In genomic region chr11:97441658-97442125, GRCm38 (mm10) we compare ENCODE assay signal across 9 mouse cellular contexts. TPM values are rescaled to one million over a fixed set of nuclear protein-coding genes. Genes with fewer than 3 reads are reported as not detected.
A peak's percentile ranks its signal among the peaks of the same experiment; 100 is the strongest.
DNase-seq lines count a peak whose midpoint lies in the region; ATAC-seq and TF ChIP-seq lines count a peak whose summit lies in the region.
"Had no signal": no experiment of that assay in that cellular context is flagged by ENCODE, and none has a peak within 500 bp of the region (broad histone marks: within the 10 kb centered on the region; RNA-seq: fewer than 3 reads in every experiment).

No protein-coding gene starts in this region.

- TF ChIP-seq CTCF in gastrocnemius, adult 2 months (IDR thresholded peaks at IDR 0.05) = no peak
- no peak for TF ChIP-seq CTCF in C2C12 (IDR thresholded peaks at IDR 0.05; ENCODE audit: control insufficient read depth, insufficient read depth, insufficient read length)
- TF ChIP-seq CTCF in embryonic fibroblast, embryonic 13.5 days (IDR thresholded peaks at IDR 0.05; ENCODE audit: borderline replicate concordance, insufficient read depth, low read length) = no peak

- H3K4me1 ChIP-seq in embryonic fibroblast, embryonic 13.5 days (ENCODE audit: control insufficient read depth, insufficient read depth, low read length) = peaks cover 23% of the 10 kb centered on the region
- peaks cover 88% of the 10 kb centered on the region for H3K4me1 ChIP-seq in liver, embryonic 11.5 days (replicated peaks; ENCODE audit: control insufficient read depth, insufficient read depth, low read length)
- peaks cover 66% of the 10 kb centered on the region for H3K4me1 ChIP-seq in stomach, embryonic 15.5 days

- peaks cover 20% of the 10 kb centered on the region for H3K79me3 ChIP-seq in C2C12 (ENCODE audit: low read depth)

- H3K4me2 ChIP-seq in liver, embryonic 11.5 days = peak overlapping the region; percentile 80
- H3K4me2 ChIP-seq in stomach, embryonic 15.5 days = peak overlapping the region; percentile 79

- intact Hi-C loops in gastrocnemius, adult 2 months (cut with DNase I) = no loop called here

- H3K9me3 ChIP-seq in liver, embryonic 11.5 days (ENCODE audit: control insufficient read depth, low read length) = no peaks in the 10 kb centered on the region
- no peaks in the 10 kb centered on the region for H3K9me3 ChIP-seq in stomach, embryonic 15.5 days

- peak; percentile 38 for DNase-seq in gastrocnemius, adult 2 months
- no peak for DNase-seq in gastrocnemius, adult 8-10 months (ENCODE audit: low spot score in 2 of 2)
- peak; percentile 57 for DNase-seq in liver, embryonic 11.5 days (ENCODE audit: low spot score)
- no peak for DNase-seq in right cerebral cortex, adult 18-20 months
- DNase-seq in adrenal gland, adult 18-20 months (ENCODE audit: low spot score in 2 of 2) = no peak

- H3K27ac ChIP-seq in gastrocnemius, adult 2 months = peak overlapping the region; percentile 94
- peak overlapping the region; percentile 72 for H3K27ac ChIP-seq in embryonic fibroblast, embryonic 13.5 days (ENCODE audit: insufficient read depth, low read length)
- peak overlapping the region; percentile 98 for H3K27ac ChIP-seq in liver, embryonic 11.5 days (ENCODE audit: low read depth, low read length)
- H3K27ac ChIP-seq in stomach, embryonic 15.5 days = peak overlapping the region; percentile 90

- peaks cover 39% of the 10 kb centered on the region for H3K36me3 ChIP-seq in C2C12 (ENCODE audit: control insufficient read depth, insufficient read depth)
- H3K36me3 ChIP-seq in liver, embryonic 11.5 days (ENCODE audit: control insufficient read depth, insufficient read depth, low read length) = peaks cover 13% of the 10 kb centered on the region
- H3K36me3 ChIP-seq in stomach, embryonic 15.5 days = peaks cover 16% of the 10 kb centered on the region

- peak overlapping the region; percentile 27 for H3ac ChIP-seq in C2C12 (ENCODE audit: control insufficient read depth, insufficient read length, low read depth)

- H3K4me3 ChIP-seq in gastrocnemius, adult 2 months = peak overlapping the region; percentile 85
- H3K4me3 ChIP-seq in C2C12 (ENCODE audit: insufficient read depth, poor library complexity, severe bottlenecking) = no peak overlapping the region
- peak overlapping the region; percentile 73 for H3K4me3 ChIP-seq in embryonic fibroblast, embryonic 13.5 days (ENCODE audit: insufficient read depth, low read length)
- peak overlapping the region; percentile 94 for H3K4me3 ChIP-seq in liver, embryonic 11.5 days (ENCODE audit: low read depth, low read length)
- H3K4me3 ChIP-seq in stomach, embryonic 15.5 days (replicated peaks) = peak overlapping the region; percentile 59

- H3K9ac ChIP-seq in liver, embryonic 11.5 days (ENCODE audit: low read depth, low read length) = peak overlapping the region; percentile 98
- no peak overlapping the region for H3K9ac ChIP-seq in stomach, embryonic 15.5 days

- peak; percentile 25; the same call in 1 of the 2 replicates for TF ChIP-seq POLR2A in embryonic fibroblast, embryonic 13.5 days (IDR thresholded peaks at IDR 0.05; ENCODE audit: low read depth, low read length)

- H3K79me2 ChIP-seq in C2C12 (ENCODE audit: control insufficient read depth, insufficient read depth) = peaks cover 78% of the 10 kb centered on the region

- WGBS in liver, embryonic 11.5 days = 6% methylated on average over 3 of the region's 3 CpGs
- WGBS in stomach, embryonic 15.5 days = 7% methylated on average over 3 of the region's 3 CpGs

- ATAC-seq in liver, embryonic 11.5 days (replicated peaks; ENCODE audit: low FRiP score) = no peak
- no peak for ATAC-seq in stomach, embryonic 15.5 days (ENCODE audit: insufficient read depth, low FRiP score, low read depth)
- ATAC-seq: Patski had no signal

- H3K27me3 ChIP-seq in C2C12 (ENCODE audit: control insufficient read depth, insufficient read depth, insufficient read length) = no peaks in the 10 kb centered on the region
- no peaks in the 10 kb centered on the region for H3K27me3 ChIP-seq in liver, embryonic 11.5 days (replicated peaks; ENCODE audit: control insufficient read depth, insufficient read depth, low read length)
- H3K27me3 ChIP-seq in stomach, embryonic 15.5 days (replicated peaks) = no peaks in the 10 kb centered on the region
- H3K27me3 ChIP-seq: Patski had no signal

TF ChIP-seq in C2C12, 6 proteins besides CTCF, POLR2A, EP300 and RAD21:
- no peak for TF ChIP-seq CEBPB (IDR thresholded peaks at IDR 0.05; ENCODE audit: low read depth)
- peak; percentile 36 for TF ChIP-seq MYOD1 (IDR thresholded peaks at IDR 0.05; ENCODE audit: control insufficient read depth, insufficient read length, low read depth)
- peak; percentile 30 for TF ChIP-seq MAX (IDR thresholded peaks at IDR 0.05)
- TF ChIP-seq MYOG (IDR thresholded peaks at IDR 0.05; ENCODE audit: control insufficient read depth, extremely low read depth, insufficient read length) = no peak

RNA-seq across cellular contexts. Expression of gene Arhgap23, which starts 26.4 kb away (rescaled TPM):
- total RNA-seq in gastrocnemius, adult 2 months (2021) = 1 to 10 TPM; 5.9 to 7.5 TPM
- 1 to 10 TPM; 3.4 to 5.2 (median 4.5) TPM for total RNA-seq in gastrocnemius, adult 8-10 months (2022)
- 23.9 TPM for polyA plus RNA-seq in C2C12 (2012; fragmentation: generic; extraction: Trizol)
- polyA plus RNA-seq in embryonic fibroblast, embryonic 13.5 days (2011; ENCODE audit: insufficient read length, low read depth, missing spikeins) = 49.2 and 55.7 TPM in 2 replicates
- polyA plus RNA-seq in liver, embryonic 11.5 days (2014; fragmentation: Nextera tagmentation; extraction: Ambion mirVana) = 9.3 and 10.9 TPM in 2 replicates
- 6.1 and 6.2 TPM in 2 replicates for polyA plus RNA-seq in stomach, embryonic 15.5 days (2015; fragmentation: Nextera tagmentation; extraction: Ambion mirVana)
- total RNA-seq in adrenal gland, adult 18-20 months (2021) = 10 to 100 TPM; 22.1 to 25.4 TPM

RNA-seq across cellular contexts. Expression of gene 4933428G20Rik, which starts 58.4 kb away (rescaled TPM):
- not detected for total RNA-seq in gastrocnemius, adult 2 months (2021)
- total RNA-seq in gastrocnemius, adult 8-10 months (2022) = not detected
- polyA plus RNA-seq in C2C12 (2012; fragmentation: generic; extraction: Trizol) = 0.34 TPM
- not detected in 2 replicates for polyA plus RNA-seq in embryonic fibroblast, embryonic 13.5 days (2011; ENCODE audit: insufficient read length, low read depth, missing spikeins)
- polyA plus RNA-seq in liver, embryonic 11.5 days (2014; fragmentation: Nextera tagmentation; extraction: Ambion mirVana) = 0.21 and 0.44 TPM in 2 replicates
- polyA plus RNA-seq in stomach, embryonic 15.5 days (2015; fragmentation: Nextera tagmentation; extraction: Ambion mirVana) = 0.71 and 0.89 TPM in 2 replicates
- under 1 TPM; 0.19 to 0.20 TPM for total RNA-seq in adrenal gland, adult 18-20 months (2021)

Comparison
In these comparisons a context has a peak if more than half of its experiments do, and no peak if none do; other contexts are left out.
1. DNase-seq: peak in gastrocnemius, adult 2 months (single experiment) and liver, embryonic 11.5 days (single experiment); none in gastrocnemius, adult 8-10 months (0 of 2), right cerebral cortex, adult 18-20 months (single experiment) and adrenal gland, adult 18-20 months (0 of 2).
2. Peak in every context shown above with its lines, with median percentiles within 50 percentile points of each other: H3K27ac ChIP-seq.